In genomic region chr4:152338419-152339292, GRCm38 (mm10) we compare ENCODE assay signal across 8 mouse cellular contexts. TPM values are rescaled to one million over a fixed set of nuclear protein-coding genes. Genes with fewer than 3 reads are reported as not detected.
DNase-seq lines count a peak whose midpoint lies in the region; ATAC-seq and TF ChIP-seq lines count a peak whose summit lies in the region.

Gene Chd5 (plus strand): TSS chr4:152338651.

- 0 out of 2 replicates have a peak, but pooled peaks cover 9% of the 10 kb centered on the region for H3K36me3 ChIP-seq in hindbrain, embryonic 15.5 days
- H3K36me3 ChIP-seq in liver, embryonic 14.5 days (replicated peaks; ENCODE audit: control insufficient read depth, insufficient read depth, low read depth) = peaks cover 5% of the 10 kb centered on the region
- H3K36me3 ChIP-seq in stomach, embryonic 15.5 days = peaks cover 20% of the 10 kb centered on the region

- WGBS in hindbrain, embryonic 15.5 days = under 1% methylated on average over 73 of the region's 120 CpGs
- 3% methylated on average over 115 of the region's 120 CpGs for WGBS in liver, embryonic 14.5 days (ENCODE audit: insufficient replicate concordance)
- WGBS in stomach, embryonic 15.5 days = 1% methylated on average over 79 of the region's 120 CpGs

- no peaks in the 10 kb centered on the region for H3K27me3 ChIP-seq in hindbrain, embryonic 15.5 days
- peaks cover 42% of the 10 kb centered on the region for H3K27me3 ChIP-seq in liver, embryonic 14.5 days (ENCODE audit: control insufficient read depth, insufficient read depth, low read length)
- peaks cover 52% of the 10 kb centered on the region for H3K27me3 ChIP-seq in stomach, embryonic 15.5 days (replicated peaks)

- peak; percentile 66 to 67 for DNase-seq in layer of hippocampus, adult 2 months (ENCODE audit: low spot score in 2 of 2)
- no peak for DNase-seq in layer of hippocampus, adult 9-10 months (ENCODE audit: low spot score)
- DNase-seq in liver, embryonic 14.5 days (ENCODE audit: low read depth in 3 of 3, low spot score in 3 of 3) = no peak
- DNase-seq in gastrocnemius, postnatal 14 days = no peak
- DNase-seq in lung, adult 18-20 months = no peak

- H3K9ac ChIP-seq in hindbrain, embryonic 15.5 days = peak within 1 kb of the TSS; percentile 90
- no peak within 1 kb of the TSS for H3K9ac ChIP-seq in liver, embryonic 14.5 days (replicated peaks)
- H3K9ac ChIP-seq in stomach, embryonic 15.5 days = peak within 1 kb of the TSS; percentile 16; the same call in 1 of the 2 replicates

- H3K4me1 ChIP-seq in hindbrain, embryonic 15.5 days (replicated peaks) = peaks cover 49% of the 10 kb centered on the region
- no peaks in the 10 kb centered on the region for H3K4me1 ChIP-seq in liver, embryonic 14.5 days (replicated peaks; ENCODE audit: control insufficient read depth in 2 of 2, insufficient read depth in 2 of 2, low read length in 1 of 2)
- peaks cover 17% of the 10 kb centered on the region for H3K4me1 ChIP-seq in stomach, embryonic 15.5 days

- no peaks in the 10 kb centered on the region for H3K9me3 ChIP-seq in hindbrain, embryonic 15.5 days
- no peaks in the 10 kb centered on the region for H3K9me3 ChIP-seq in liver, embryonic 14.5 days (ENCODE audit: control insufficient read depth, low read length)
- no peaks in the 10 kb centered on the region for H3K9me3 ChIP-seq in stomach, embryonic 15.5 days

- intact Hi-C loops in gastrocnemius, postnatal 14 days (cut with DNase I; ENCODE audit: low total_unique reads) = no loop called here

- peak within 1 kb of the TSS; percentile 82 for H3K4me2 ChIP-seq in hindbrain, embryonic 15.5 days
- H3K4me2 ChIP-seq in liver, embryonic 14.5 days (ENCODE audit: low read depth) = peak within 1 kb of the TSS; percentile 40
- peak within 1 kb of the TSS; percentile 97 for H3K4me2 ChIP-seq in stomach, embryonic 15.5 days

- peak within 1 kb of the TSS; percentile 92 for H3K27ac ChIP-seq in layer of hippocampus, adult 2 months
- H3K27ac ChIP-seq in hindbrain, embryonic 15.5 days (replicated peaks) = peak within 1 kb of the TSS; percentile 84
- H3K27ac ChIP-seq in liver, embryonic 14.5 days = no peak within 1 kb of the TSS
- no peak within 1 kb of the TSS for H3K27ac ChIP-seq in stomach, embryonic 15.5 days

- peak; percentile 2; the same call in 1 of the 2 replicates for ATAC-seq in common myeloid progenitor, adult 5-6 weeks (replicated peaks; ENCODE audit: low read depth, poor library complexity, severe bottlenecking)
- ATAC-seq in hindbrain, embryonic 15.5 days (ENCODE audit: low FRiP score, low read depth) = peak; percentile 44
- no peak for ATAC-seq in liver, embryonic 14.5 days (ENCODE audit: insufficient read depth)
- no peak for ATAC-seq in stomach, embryonic 15.5 days (ENCODE audit: insufficient read depth, low FRiP score, low read depth)

- no peak for TF ChIP-seq CTCF in layer of hippocampus, adult 2 months (conservative IDR thresholded peaks at IDR 0.05)
- TF ChIP-seq CTCF in liver, embryonic 14.5 days (IDR thresholded peaks at IDR 0.05; ENCODE audit: low read depth) = no peak

- no peak for TF ChIP-seq EP300 in liver, embryonic 14.5 days (IDR thresholded peaks at IDR 0.05; ENCODE audit: low read depth)

- H3K4me3 ChIP-seq in layer of hippocampus, adult 2 months = peak within 1 kb of the TSS; percentile 63
- peak within 1 kb of the TSS; percentile 79 for H3K4me3 ChIP-seq in hindbrain, embryonic 15.5 days
- H3K4me3 ChIP-seq in liver, embryonic 14.5 days (ENCODE audit: insufficient read depth in 1 of 2, low read depth in 2 of 2, low read length in 2 of 2) = peak within 1 kb of the TSS in 1 of 2 experiments; percentile 32; a peak in 2 of 4 replicates
- H3K4me3 ChIP-seq in stomach, embryonic 15.5 days (replicated peaks) = peak within 1 kb of the TSS; percentile 51

RNA-seq across cellular contexts. Expression of gene Chd5, which starts in this region (rescaled TPM):
- total RNA-seq in layer of hippocampus, adult 2 months (2021) = 100 to 1,000 TPM; 118 to 121 TPM
- total RNA-seq in common myeloid progenitor, adult 5-6 weeks (2017) = under 0.01 and 0.05 TPM in 2 replicates
- 57.4 and 61.8 TPM in 2 replicates for polyA plus RNA-seq in hindbrain, embryonic 15.5 days (2015; fragmentation: Nextera tagmentation; extraction: Ambion mirVana)
- 0.09 TPM in 2 replicates for polyA plus RNA-seq in liver, embryonic 14.5 days (2012; rRNA removed)
- 0.18 TPM in 1 of 2 replicates, not detected in the other for polyA plus RNA-seq in liver, embryonic 14.5 days (2014; fragmentation: Nextera tagmentation; extraction: Ambion mirVana)
- polyA plus RNA-seq in stomach, embryonic 15.5 days (2015; fragmentation: Nextera tagmentation; extraction: Ambion mirVana) = 1.4 and 1.5 TPM in 2 replicates
- total RNA-seq in gastrocnemius, postnatal 14 days (2021) = under 1 TPM; 0.11 to 0.45 TPM

Comparison
In these comparisons a context has a peak if more than half of its experiments do, and no peak if none do; other contexts are left out.
1. RNA of gene Chd5 (total RNA-seq): 118 to 121 TPM in layer of hippocampus, adult 2 months; 0.11 to 0.45 TPM in gastrocnemius, postnatal 14 days and under 0.01 to 0.05 TPM in common myeloid progenitor, adult 5-6 weeks; every median in the first group is over 10 times any median in the second.
2. RNA of gene Chd5 (polyA plus RNA-seq): 57.4 to 61.8 TPM in hindbrain, embryonic 15.5 days; 1.4 to 1.5 TPM in stomach, embryonic 15.5 days and 0.09 to 0.18 TPM in liver, embryonic 14.5 days; every median in the first group is over 10 times any median in the second.
3. DNase-seq: peak in layer of hippocampus, adult 2 months (2 of 2); none in layer of hippocampus, adult 9-10 months (single experiment), liver, embryonic 14.5 days (0 of 3), gastrocnemius, postnatal 14 days (single experiment) and lung, adult 18-20 months (0 of 2).
4. Peak in ATAC-seq in common myeloid progenitor, adult 5-6 weeks; RNA of the gene not detected or under 1 TPM.
5. H3K27ac ChIP-seq: peak in layer of hippocampus, adult 2 months (single experiment) and hindbrain, embryonic 15.5 days (single experiment); none in liver, embryonic 14.5 days (single experiment) and stomach, embryonic 15.5 days (single experiment).
6. H3K4me2 ChIP-seq: peak in every context shown above with its lines; median percentile 97 in stomach, embryonic 15.5 days; 82 in hindbrain, embryonic 15.5 days; 40 in liver, embryonic 14.5 days.